Mouse (Mus musculus): ENCODE results near the gene Tmem273.

Gene Tmem273

DNA sequence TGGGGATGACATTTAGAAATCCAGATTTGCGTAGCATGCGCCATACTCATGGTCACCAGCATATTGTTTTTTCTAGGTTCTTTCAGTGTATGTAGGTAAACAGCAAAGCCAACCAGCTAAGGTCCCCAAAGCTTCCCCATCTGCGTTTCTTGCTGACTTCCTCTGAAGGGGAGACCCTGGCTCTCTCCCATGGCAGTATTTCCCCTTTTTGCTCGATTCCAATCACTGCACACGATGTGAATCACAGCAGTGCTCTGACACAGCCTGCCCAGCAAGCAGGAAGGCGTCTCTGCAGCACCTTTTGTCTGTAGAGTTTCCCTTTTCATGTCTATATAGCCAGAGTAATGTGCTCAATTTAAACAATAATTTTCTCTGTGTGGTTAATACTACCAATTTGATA lies 26.7 kb downstream of the Tmem273 start:
- no peak for DNase-seq

DNA sequence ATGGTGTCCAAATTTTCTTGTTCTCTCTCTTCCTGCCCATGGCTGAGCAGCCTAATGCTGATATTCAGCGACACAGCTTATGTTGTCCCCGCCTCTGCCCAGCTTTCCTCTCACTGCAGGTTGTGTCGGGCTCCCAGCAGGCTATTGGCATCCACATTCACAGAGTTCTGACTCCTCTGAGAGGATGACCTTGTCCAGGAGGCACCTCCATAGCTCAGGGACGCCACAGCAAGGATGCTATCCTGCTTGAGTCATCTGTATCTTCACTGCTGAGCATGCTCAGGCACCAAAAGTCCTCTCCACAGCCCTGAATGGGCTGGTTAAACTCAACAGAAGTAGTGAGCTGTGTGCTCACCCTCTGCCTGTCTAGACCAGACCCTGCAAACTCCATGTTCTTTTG lies 29.2 kb downstream of the Tmem273 start:
- no peak for DNase-seq

DNA sequence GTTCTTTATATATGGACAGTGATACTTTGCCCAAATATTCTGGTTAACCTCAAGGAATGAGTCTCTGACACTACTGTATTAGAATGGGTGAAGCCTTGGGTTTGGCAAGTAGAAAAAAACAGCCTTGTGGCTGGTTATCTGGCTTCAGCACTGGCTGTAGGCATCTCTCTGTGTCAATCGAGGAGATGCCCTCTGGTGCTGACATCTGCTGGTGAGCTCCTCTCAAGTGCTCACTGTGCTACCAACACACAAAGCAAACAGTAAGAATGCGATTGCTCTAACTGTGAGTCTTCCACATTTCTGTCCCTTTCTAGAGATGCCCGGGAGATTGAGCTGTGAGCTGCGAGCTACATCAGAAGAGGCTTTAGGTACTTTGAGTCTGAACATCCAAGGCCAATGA lies 30.8 kb downstream of the Tmem273 start:
- no peak for DNase-seq

DNA sequence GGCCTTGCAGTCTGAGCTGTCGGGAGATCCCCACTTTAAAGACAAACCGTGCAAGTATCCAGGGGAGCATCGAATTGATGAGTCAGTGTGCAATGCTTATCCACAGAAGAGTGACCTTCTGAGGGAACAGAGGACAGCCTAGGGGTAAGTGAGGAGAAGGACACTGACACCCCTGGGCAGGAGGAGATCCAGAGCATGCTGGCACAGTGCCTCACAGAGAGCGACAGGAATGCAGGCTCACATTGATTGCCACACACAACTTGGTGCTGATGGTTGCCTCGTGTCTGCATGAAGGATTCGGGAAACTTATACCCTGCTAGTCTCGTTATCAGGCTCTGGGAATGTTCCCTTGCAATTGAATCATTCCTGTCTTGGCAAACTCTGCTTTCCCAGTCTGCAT lies 31.5 kb downstream of the Tmem273 start:
- DNase-seq, result no peak

DNA sequence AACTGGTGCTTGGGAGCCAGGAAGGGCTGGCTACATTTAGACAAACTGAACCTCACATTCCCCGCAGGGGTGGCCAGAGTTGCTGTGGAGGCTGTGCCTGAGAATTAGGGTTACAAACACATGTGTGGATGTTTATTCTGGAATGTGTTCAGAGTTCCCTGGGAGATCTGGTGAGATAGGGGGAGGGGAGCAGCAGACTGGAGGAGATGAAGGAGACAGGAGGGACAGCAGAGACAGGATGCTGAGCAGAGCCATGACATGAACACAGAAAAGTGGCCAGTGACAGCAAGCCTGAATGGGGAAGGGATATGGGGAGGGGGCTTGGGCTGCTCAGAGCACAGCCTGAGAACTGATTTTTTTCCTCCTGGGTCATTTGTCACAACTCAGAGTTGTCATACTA lies 33.5 kb downstream of the Tmem273 start:
- DNase-seq, result peak; percentile 27 to 30

DNA sequence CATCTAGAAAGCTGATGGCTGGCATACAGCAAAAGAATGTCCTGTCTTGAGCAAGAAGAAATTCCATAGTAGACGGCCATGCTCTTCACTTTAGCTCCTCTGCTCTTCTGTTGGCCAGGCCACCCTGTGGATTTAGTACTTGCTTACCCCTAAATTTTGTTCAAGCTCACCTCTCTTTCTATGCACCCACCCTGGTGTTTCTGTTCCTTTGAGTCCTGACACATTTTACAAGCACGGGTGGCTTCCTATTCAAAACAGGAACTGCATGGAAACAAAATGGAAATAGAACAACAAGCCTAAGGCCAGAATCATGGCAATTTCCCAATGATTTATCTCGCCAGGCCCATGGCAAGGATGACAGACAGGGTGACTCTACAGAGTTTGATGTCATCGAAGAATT lies 37.0 kb downstream of the Tmem273 start:
- no peak for DNase-seq

DNA sequence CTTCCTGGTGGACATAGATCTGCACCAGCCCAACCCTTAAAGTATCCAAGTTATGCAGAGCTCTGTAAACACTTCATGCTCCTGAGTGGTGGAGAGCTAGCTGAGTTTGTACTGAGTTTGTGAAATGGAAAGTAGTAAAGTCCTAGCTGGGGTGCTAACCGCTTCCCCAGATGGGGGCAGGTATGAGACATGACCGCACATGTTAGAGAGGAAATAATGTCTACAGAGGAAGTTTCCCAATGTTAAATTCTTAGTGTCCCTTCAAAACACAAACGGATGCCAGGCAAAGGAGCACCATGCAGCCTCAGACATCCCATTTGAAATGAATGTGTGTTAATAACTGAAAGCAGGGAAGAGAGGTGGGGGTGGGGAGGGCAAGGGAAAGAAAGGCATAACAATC lies 38.1 kb downstream of the Tmem273 start:
- DNase-seq, result no peak

DNA sequence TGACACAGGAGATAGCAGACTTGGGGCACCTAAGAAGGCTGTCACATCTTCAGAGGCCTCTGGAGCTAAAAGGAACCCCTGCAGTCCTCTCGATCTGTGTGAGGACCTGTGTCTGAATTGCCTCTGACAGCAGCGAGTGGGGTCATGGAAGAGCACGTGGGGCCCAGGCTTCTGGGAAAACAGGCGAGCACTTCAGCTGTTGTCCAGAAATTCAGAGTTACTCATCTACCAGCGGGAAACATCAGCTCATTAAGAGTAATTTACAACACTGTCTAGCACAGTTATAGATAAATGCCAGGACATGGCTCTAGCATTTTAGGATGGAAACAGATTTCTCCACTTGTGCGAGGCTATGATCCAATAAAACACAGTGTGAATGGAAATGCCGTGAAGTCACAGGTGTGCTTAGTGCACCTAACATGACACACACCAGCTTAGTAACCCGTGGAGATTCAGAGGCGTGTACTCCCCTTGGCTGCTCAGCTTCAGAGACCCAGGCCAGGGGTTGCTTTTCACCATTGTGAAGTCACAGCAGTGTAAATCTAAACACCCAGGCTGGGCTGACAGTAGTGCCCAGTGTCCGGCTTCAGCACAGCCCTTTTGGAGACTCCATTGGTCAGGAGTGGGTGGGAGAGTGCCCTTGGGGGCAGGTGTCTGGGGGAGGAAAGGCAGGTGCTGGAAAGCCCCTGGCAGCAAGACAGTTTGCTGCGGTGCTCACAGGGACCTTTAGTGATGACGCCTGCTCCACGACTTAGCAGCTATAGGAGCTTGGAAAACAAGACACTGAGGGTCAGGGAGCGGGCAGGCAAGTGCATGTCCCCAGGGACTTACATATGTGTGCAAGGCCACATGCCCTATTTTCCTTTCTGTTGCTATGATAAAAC lies 38.7 kb downstream of the Tmem273 start:
- DNase-seq, result peak; percentile 22 to 37

DNA sequence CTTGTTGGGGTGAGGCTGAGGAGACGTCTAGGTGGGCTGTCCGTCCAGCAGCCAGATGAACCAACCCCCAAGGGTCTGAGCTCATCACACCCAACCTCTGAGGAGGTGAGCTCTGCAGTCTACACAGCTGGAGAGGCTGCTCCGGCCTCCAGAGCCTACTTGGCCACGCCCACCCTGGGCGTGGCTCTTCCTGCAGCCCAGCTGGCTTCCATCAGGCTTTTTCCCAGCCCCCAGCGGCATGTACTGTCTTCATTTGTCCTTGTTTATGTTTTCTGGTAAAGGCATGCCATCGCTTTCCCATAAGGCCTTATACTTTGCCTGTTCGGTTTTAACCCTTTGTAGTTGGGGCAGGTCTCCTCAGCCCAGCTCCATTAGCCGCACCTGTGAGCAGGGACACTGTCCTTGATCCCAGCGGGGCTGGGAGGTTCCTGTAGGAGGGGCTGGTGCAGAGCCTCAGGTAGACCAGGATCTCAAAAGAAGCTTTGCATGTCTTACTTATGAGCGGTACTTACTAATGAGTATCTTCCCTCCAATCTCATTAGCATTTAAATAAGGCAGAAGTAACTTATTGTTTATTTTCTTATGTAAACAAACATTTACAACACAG lies 39.8 kb downstream of the Tmem273 start:
- DNase-seq, result peak; percentile 64 to 74

DNA sequence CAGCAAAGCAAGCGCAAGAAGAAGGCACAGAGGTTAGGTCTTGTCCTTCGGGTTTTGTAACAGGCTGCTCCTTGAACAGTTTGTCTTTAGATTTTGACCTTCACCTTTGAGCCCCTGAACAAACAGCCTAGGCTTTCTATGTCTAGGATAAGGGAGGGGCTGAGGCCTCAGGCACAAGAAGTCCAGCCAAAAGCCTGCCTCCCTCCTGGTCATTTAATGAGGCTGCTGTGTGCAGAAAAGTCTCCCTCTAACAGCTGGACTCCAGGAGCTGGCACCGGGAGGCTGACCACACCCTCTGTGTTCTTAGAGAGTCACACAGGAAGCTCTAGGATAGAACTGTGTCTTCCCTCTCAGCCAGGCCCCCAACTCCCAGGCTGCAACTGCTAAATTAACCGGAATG lies 41.4 kb downstream of the Tmem273 start:
- DNase-seq, result peak; percentile 19 to 71

DNA sequence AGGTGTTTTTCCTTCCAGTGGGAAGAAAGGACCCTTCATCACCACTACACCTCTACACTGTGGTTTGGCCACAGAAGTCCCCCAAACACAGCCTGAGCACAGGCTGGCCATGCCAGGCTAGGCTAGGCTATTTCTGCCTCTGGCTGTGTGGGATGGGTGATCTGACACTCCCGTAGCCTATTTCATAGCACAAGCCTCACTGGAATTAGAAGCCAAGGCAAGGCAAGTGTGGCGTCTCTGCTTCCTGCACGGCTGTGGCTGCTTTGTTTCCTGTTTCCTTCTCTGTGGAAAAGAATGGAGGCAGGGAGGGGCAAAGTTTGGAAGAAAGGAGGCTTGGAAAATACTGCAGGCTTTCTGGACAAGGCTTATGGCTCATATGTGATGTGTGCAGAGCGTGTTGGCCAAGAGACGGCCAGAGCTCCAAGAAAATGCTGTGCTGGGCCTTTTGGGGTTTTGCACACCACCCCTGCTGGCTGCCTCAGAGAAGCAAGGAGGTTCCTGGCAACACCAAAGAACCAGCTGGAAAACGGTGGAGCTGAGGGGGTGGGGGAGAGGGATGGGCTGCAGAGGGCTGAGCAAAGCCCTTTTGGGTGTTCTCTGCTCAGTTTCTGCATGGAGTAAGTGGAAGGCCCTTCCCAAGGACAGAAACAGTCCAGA lies 42.4 kb downstream of the Tmem273 start:
- peak in 1 of 2 experiments; percentile 43 for DNase-seq

DNA sequence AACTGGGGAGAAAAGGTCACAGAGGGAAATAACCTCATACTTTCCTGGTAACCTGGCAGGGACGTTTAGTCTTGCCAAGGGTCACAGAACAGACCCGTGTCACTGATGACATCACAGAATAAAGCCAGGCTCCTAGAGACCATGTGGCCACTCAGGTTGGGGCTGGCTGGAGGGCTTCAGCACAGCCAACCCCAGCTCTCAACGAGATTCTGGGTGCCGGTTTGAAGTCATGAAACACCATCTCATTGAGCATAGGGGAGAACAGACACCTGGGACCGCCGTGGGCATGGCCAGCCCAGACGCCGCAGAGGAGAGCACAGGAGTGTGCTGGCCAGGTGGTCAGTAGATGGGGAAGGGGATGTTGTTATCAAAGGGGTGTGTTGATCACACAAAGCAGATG lies 48.1 kb downstream of the Tmem273 start, which contains the start of gene Fam170b:
Gene Fam170b (plus strand): TSS at position 116 of the 400 bp plus-strand sequence.
- no peak for DNase-seq

DNA sequence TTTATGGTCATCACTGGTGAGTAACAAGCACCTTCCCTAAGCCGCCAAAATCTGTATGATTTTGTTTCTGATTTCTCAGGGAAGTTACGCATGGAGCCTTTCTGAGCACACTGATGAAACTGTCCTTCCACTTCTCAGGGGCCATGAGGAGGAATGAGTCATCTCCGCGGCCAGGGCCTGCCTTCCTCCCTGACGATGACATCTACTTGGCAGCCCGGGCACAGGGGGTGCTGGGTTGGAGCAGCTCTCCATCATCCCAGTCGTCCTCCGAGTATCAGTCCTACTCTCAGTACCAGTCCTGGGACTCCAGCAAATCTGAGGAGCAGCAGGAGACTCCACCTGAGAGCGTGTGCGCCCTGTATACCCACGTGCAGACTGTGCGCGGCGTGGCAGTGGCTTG lies 49.4 kb downstream of the Tmem273 start:
- no peak for DNase-seq

DNA sequence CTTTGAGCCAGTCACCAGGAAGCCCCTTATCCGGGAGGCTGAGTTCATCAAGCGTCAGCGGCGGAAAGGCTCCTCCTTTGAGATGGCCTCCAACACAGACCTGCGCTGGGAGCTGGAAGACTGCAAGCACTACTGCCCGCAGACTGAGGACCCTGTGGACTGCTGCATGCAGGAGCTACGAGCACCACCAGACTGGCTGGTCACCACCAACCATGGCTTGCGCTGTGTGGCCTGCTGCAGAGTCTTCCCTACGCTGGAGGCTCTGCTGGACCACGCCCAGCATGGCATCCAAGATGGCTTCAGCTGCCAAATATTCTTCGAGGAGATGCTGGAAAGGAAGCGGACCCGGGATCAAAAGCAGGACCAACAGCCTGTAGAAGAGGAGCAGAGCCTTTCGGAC lies 49.8 kb downstream of the Tmem273 start:
- DNase-seq, result no peak

DNA sequence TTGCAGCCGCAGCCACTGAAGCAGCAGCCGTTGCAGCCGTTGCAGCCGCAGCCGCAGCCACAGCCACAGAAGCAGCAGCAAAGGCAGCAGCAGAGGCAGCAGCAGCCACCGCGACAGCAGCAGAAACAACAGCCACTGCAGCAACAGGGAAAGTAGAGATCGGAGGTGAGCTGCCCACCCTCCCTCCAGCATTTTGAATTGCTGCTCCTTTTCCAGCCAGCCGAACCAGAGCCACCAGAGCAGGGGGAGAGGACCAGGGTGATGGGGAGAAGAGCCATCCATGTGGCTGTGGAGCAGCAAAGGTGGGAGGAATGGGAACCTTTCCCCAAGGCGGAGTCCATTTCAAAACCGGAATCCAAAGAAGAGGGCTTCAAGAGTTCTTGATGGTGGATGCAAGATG lies 50.4 kb downstream of the Tmem273 start:
- no peak for DNase-seq

DNA sequence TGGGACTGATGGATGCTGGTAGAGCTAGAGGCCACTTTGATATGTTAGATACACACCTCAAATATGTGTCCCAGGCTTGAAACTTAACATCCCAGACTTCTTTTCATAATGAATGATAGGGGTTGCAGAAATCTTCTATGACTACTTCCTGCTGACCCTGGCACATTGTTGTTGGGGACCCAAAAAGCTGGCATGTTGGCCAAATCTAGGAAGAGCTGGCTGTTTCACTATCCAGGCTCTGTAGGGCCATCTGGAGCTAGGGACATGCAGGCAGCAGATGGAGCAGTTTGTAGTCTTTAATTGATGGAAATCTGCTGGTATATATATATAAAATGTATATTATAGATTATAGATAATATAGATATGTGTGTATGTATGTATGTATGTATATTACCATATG lies 56.3 kb downstream of the Tmem273 start:
- no peak for DNase-seq

DNA sequence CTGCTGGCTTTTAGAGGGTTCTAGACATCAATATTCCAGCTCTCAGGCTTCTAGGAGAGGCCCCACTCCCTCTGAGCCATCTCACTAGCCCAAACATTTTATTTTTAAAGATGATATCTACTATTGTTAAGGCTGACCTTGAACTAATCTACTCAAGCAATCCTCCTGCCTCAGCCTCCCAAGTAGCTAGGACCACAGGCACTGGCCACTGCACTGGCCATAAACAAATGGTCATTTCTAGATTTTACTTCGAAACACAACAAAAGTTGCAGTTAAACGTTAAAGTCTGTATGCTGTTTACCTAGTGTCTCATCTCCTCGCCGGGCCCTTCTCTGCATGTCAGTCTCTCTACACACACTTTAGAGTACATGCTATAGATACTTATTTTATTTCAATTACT lies 68.3 kb downstream of the Tmem273 start:
- no peak for DNase-seq

DNA sequence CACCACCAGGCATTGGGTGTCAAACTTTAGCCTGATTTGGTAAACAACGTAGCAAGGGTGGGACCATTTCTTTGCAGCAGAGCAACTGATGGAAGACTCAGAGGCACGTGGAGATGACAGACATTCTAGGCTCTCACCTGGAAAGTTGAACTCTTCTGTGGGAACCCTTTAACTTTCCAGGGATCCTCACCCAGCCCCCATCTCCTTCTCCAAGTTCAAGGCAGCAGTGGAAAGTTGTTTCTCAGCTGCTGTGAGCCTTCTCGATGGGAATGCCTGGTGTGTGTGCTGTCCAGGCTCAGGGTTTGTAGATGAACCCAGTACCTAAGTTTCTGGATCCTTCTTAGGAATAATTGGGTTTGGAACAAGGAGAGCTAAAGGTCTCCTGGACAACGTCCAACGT lies 70.5 kb downstream of the Tmem273 start:
- DNase-seq, result no peak

DNA sequence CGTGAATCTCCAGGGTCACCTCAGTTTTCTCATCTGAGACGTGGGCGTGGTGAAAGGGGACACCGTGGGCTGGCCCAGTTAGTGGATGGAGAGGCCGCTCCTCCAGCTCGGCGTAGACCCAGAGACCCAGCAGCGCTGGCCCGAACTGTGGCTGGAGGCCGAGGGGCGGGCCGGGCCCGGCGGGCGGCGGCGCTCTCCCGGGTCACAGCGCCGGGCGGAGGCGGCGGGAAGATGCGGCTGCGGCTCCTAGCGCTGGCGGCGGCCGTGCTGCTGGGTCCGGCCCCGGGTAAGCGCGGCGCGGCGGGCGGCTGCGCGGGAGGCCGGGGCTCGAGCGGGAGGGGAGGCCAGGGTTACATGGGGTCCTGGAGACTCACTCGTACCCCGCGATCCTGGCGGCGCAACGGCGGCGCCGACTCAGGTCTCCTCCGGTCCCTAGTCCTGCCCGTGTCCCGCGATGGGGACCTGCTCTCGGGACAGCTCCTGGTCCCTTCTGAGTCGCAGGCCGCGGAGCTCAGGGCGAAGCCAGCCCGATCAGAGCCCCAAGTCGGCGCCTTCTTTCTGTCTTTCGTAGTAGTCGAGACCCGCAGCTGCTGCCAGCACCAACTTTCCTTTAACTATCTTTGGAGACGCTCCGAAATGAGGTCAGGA lies 71.0 kb downstream of the Tmem273 start, which contains the start of gene Vstm4:
Gene Vstm4 (plus strand): TSS at position 76 of the 648 bp plus-strand sequence.
- peak; percentile 51 to 71 for DNase-seq

DNA sequence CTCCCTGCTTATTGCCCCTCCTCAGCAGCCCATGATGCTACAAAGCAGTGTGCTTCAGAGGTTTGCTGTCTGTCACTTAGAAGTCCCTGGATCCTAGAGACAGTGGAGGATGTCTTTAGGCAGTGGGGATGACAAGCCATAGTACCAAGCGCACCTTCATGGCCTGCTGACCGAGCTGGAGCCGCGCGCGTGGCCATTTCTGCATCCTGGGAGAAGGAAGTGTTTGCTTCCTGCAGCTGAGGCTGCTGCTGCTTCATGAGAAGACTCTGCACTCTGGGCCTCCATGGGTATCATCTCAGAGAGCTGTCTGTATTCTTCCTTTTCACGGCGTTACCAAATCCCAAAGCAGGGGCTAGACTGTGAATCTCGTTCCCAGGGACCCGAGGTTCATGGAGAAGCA lies 72.6 kb downstream of the Tmem273 start:
- no peak for DNase-seq

DNA sequence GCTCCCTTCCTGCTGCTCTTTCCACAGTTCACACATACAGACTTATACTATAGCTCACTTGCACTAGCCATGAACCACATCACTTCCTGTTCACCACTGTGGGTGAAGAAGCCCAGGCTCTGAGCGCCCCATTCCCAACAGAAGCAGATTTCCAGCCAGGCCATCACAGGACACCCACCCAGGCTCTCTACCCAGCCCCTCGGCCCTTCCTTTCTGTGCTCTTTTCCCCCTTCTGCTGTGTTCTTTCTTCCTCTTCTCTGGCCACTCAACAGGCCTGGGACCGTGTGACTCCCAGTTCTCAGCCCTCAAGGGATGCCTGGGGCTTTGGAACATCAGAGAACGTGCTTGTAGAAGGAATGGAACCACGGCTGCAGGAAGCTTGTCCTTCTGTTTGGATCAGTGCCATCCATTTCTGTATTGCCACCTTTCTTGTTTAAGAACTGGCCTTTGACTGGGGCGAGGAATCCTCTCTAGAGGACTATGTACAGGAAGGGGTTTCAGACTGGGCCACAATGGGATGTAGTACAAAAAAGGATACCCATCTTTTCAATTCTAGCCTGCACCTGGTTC lies 73.3 kb downstream of the Tmem273 start:
- DNase-seq, result no peak

DNA sequence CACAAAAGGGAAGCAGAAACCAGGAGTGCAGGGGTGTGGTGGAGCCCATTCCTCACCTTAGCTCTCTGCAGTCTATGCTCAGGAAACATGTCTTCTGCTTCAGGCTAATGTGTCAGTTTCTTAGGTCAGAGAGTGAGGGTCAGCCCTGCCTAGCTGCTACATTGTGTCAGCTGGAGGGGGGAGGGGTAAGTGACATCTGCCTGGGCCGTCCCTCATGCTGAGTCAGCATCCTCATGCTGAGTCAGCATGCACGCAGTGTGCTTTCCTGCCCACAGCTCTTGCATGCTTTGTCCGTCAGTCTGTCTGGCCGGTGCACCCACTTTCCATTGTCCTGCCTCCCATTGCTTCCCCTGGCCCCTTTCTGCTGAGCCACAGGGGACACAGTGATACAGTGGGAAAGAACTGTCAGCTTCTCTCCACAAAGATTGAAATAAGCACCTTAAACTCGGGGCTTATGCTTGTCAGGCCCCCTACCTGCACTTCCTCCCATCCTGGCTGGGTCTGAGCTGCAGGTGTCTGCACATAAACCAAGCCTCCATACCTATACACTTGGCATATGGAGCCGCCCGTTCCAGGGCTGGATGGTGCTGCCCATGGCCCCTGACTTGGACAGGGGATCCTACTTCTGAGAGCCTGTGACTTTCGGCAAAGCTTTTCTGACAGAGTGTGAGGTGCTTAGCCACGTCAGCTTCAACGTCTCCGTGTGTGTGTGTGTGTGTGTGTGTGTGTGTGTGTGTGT lies 74.2 kb downstream of the Tmem273 start:
- DNase-seq, result peak; percentile 19 to 20
